Mouse (Mus musculus): ENCODE data around the gene Zfp91. TPM values are rescaled to one million over a fixed set of nuclear protein-coding genes. Genes with fewer than 3 reads are reported as not detected.
A peak's percentile ranks its signal among the peaks of the same experiment; 100 is the strongest.

The Zfp91 gene
- polyA plus RNA-seq (2014; fragmentation: Nextera tagmentation; extraction: Ambion mirVana): 9.1 and 11.7 TPM in 2 replicates

DNA sequence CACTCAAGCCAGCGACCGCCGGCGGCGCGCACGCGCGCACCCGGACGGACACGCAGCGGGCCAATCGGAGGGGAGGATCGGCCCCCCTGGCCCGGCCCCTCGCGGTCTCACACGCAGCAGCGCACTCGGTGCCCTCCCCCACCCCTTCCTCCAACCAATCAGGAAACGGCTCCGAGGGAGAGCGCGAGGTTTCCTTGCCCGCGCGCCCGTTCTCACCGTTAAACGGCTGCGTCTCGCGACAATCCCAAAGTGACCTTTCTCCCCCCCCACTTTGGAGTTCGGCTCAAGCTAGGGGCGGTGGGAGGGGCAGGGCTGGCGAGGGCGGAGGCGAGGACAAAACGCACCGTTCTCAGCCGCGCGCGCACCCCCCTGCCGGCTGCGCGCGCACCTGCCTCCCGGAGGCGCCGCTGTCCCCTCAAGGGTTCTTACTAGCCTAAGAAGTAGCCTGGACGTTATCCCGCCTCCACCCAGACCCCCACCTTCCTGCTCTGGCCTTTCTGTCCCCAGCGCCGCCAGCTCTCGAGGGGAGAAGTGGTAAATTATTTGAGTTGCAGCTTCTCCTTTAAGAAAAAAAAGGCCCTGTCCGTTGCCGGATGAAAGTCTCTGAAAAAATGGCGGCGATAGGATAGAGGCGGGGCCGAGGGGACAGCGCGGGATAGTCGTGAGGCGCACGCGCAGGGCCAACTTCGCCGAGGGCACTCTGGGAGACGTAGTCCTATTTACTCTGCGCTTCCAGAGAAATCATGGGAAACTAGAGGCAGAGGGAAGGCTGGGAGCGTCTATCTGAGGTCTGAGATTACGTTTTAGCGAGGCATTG, at the start of gene Zfp91, which contains the start of gene Lpxn:
Gene Zfp91 (minus strand): TSS at position 616 of the 817 bp plus-strand sequence.
Gene Lpxn (plus strand): TSS at position 683 of the 817 bp plus-strand sequence.
- Histone ChIP-seq H3K4me1 (ENCODE audit: control insufficient read depth, insufficient read depth, low read length) (peaks cover 10% of the 10 kb centered on the region; the same call in 1 of the 2 replicates), H3K4me2 (ENCODE audit: low read depth, low read length) (peak within 1 kb of the TSS; percentile 73), H3K27me3 (ENCODE audit: control insufficient read depth, insufficient read depth, low read length) (no peaks in the 10 kb centered on the region), H3K36me3 (ENCODE audit: control insufficient read depth, insufficient read depth, low read length) (no peaks in the 10 kb centered on the region), H3K27ac (ENCODE audit: low read depth, low read length) (peak within 1 kb of the TSS; percentile 99), H3K9ac (replicated peaks; ENCODE audit: low read depth, low read length) (peak within 1 kb of the TSS; percentile 96), H3K9me3 (ENCODE audit: control insufficient read depth, low read length) (no peaks in the 10 kb centered on the region), H3K4me3 (ENCODE audit: low read depth, low read length) (peak within 1 kb of the TSS; percentile 88)
- ATAC-seq (ENCODE audit: low read depth): peak; percentile 96
- WGBS: under 1% methylated on average over 59 of the region's 76 CpGs

DNA sequence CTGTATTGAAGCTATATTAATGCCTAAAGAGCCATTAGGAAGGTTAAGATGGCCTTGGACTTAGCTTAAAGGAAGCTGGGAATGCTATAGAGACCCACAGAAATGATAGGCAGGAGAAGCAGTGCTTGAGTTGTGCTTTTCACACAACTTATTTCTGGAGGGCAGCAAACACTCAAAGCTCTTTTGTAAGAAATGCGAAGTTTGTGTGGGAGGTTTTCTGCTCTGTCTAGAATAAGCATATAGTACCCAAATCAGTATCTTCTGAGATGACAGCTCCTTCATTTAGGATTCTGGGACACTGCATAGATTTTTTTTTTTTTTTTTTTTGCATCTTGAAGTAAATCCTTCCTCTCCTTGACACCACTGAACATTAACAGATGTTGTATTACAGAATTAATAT, 42.6 kb upstream of the Zfp91 start:
- no peaks in the 10 kb centered on the region for H3K27me3 ChIP-seq (ENCODE audit: control insufficient read depth, insufficient read depth, low read length)
- no peaks in the 10 kb centered on the region for H3K36me3 ChIP-seq (ENCODE audit: control insufficient read depth, insufficient read depth, low read length)
- H3K27ac ChIP-seq (ENCODE audit: low read depth, low read length): no peak overlapping the region
- H3K9ac ChIP-seq (replicated peaks; ENCODE audit: low read depth, low read length): no peak overlapping the region
- ATAC-seq (ENCODE audit: low read depth): no peak
- no peak overlapping the region for H3K4me3 ChIP-seq (ENCODE audit: low read depth, low read length)
- H3K9me3 ChIP-seq (ENCODE audit: control insufficient read depth, low read length): no peaks in the 10 kb centered on the region
- no peak overlapping the region for H3K4me2 ChIP-seq (ENCODE audit: low read depth, low read length)
- 93% methylated on average over 1 of the region's 1 CpGs for WGBS
- no peaks in the 10 kb centered on the region for H3K4me1 ChIP-seq (ENCODE audit: control insufficient read depth, insufficient read depth, low read length)

DNA sequence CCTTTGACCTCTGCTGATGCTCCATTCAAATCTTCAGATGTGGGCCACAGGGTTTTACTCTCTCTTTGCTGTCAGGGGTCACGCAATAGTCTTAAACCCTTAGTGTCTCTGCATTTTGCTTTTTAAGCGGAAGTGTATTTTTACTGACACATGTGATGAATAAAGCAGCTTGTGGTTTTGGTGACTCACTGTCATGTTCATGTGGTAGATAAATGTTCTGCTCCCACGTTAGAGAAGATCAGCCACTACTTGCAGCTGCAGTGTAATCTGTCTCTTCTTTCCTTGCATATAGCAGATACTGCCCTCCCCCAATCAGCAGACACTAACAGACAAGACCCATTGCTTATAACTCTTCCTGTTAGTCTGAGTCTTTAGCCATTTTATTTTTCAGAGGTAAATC, 37.7 kb upstream of the Zfp91 start:
- Histone ChIP-seq H3K9ac (replicated peaks; ENCODE audit: low read depth, low read length) (no peak overlapping the region), H3K4me2 (ENCODE audit: low read depth, low read length) (no peak overlapping the region), H3K36me3 (ENCODE audit: control insufficient read depth, insufficient read depth, low read length) (no peaks in the 10 kb centered on the region), H3K9me3 (ENCODE audit: control insufficient read depth, low read length) (no peaks in the 10 kb centered on the region), H3K4me1 (ENCODE audit: control insufficient read depth, insufficient read depth, low read length) (no peaks in the 10 kb centered on the region), H3K27ac (ENCODE audit: low read depth, low read length) (no peak overlapping the region), H3K27me3 (ENCODE audit: control insufficient read depth, insufficient read depth, low read length) (no peaks in the 10 kb centered on the region), H3K4me3 (ENCODE audit: low read depth, low read length) (no peak overlapping the region)
- ATAC-seq (ENCODE audit: low read depth): no peak
- 92% methylated on average over 3 of the region's 3 CpGs for WGBS

DNA sequence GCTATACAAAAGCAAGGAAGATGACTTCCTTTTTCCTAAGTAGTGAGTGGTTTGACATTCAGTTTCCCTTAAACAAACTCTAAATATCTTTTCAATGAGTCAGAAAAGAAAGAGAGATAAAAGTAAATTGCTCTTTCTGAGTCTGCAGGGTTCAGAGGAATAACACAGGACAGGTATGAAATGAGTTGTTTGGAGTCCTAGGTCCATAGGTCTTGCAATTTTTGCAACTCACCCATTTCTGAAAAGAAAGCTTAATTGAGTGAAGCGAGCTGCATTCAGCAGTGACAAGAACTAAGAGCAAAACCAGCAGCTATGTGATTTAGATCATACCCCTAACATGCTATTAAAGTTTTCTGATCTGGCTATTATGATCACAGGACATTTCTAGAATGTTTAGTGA, 35.6 kb upstream of the Zfp91 start:
- H3K27ac ChIP-seq (ENCODE audit: low read depth, low read length): no peak overlapping the region
- no peak overlapping the region for H3K9ac ChIP-seq (replicated peaks; ENCODE audit: low read depth, low read length)
- H3K9me3 ChIP-seq (ENCODE audit: control insufficient read depth, low read length): no peaks in the 10 kb centered on the region
- no peak for ATAC-seq (ENCODE audit: low read depth)
- no peaks in the 10 kb centered on the region for H3K36me3 ChIP-seq (ENCODE audit: control insufficient read depth, insufficient read depth, low read length)
- H3K4me3 ChIP-seq (ENCODE audit: low read depth, low read length): no peak overlapping the region
- 72% methylated on average over 1 of the region's 1 CpGs for WGBS
- no peaks in the 10 kb centered on the region for H3K4me1 ChIP-seq (ENCODE audit: control insufficient read depth, insufficient read depth, low read length)
- no peak overlapping the region for H3K4me2 ChIP-seq (ENCODE audit: low read depth, low read length)
- H3K27me3 ChIP-seq (ENCODE audit: control insufficient read depth, insufficient read depth, low read length): no peaks in the 10 kb centered on the region

DNA sequence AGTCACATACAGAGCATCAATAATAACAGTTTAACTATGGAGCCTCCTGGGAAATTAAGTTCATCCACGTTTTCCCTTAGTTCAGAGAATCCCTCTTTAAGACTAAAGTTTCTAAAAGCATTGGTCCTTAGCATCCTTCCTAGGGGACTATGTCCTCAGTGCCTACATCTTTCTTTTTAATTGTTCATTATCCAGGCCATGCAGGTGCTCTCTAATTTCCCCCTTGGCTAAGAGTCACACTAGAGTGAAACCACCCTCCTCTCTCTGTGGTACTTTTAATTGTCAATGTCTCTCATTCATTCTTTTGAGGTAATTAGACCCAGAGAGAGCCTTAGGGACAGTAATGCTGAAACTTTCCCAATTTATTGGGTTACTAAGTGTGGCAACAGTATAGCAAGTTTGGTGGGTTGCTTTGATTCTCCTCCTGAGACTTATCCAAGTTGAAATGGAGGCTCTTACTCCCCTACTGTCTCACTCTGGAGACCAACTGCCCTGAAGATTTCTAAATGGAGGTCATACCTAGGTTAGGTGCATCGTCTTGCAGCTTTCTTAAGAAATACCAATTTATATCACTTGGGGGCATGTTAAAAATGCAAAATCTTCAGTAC, 35.0 kb upstream of the Zfp91 start:
- ATAC-seq (ENCODE audit: low read depth): no peak

GRCm38 (mm10) chr19:12824549-12824948, 28.6 kb upstream of the Zfp91 start:
- no peak for ATAC-seq (ENCODE audit: low read depth)
- no peaks in the 10 kb centered on the region for H3K4me1 ChIP-seq (ENCODE audit: control insufficient read depth, insufficient read depth, low read length)
- no peaks in the 10 kb centered on the region for H3K9me3 ChIP-seq (ENCODE audit: control insufficient read depth, low read length)
- no peak overlapping the region for H3K27ac ChIP-seq (ENCODE audit: low read depth, low read length)
- H3K4me3 ChIP-seq (ENCODE audit: low read depth, low read length): no peak overlapping the region
- no peak overlapping the region for H3K4me2 ChIP-seq (ENCODE audit: low read depth, low read length)
- no peak overlapping the region for H3K9ac ChIP-seq (replicated peaks; ENCODE audit: low read depth, low read length)
- 68% methylated on average over 4 of the region's 4 CpGs for WGBS
- no peaks in the 10 kb centered on the region for H3K27me3 ChIP-seq (ENCODE audit: control insufficient read depth, insufficient read depth, low read length)
- no peaks in the 10 kb centered on the region for H3K36me3 ChIP-seq (ENCODE audit: control insufficient read depth, insufficient read depth, low read length)

More for the DNA sequence above, 35.0 kb upstream of the Zfp91 start:
- no peaks in the 10 kb centered on the region for H3K27me3 ChIP-seq (ENCODE audit: control insufficient read depth, insufficient read depth, low read length)
- no peaks in the 10 kb centered on the region for H3K4me1 ChIP-seq (ENCODE audit: control insufficient read depth, insufficient read depth, low read length)
- 66% methylated on average over 2 of the region's 2 CpGs for WGBS
- H3K9ac ChIP-seq (replicated peaks; ENCODE audit: low read depth, low read length): no peak overlapping the region
- H3K4me2 ChIP-seq (ENCODE audit: low read depth, low read length): no peak overlapping the region
- no peak overlapping the region for H3K4me3 ChIP-seq (ENCODE audit: low read depth, low read length)
- H3K9me3 ChIP-seq (ENCODE audit: control insufficient read depth, low read length): no peaks in the 10 kb centered on the region
- no peak overlapping the region for H3K27ac ChIP-seq (ENCODE audit: low read depth, low read length)
- no peaks in the 10 kb centered on the region for H3K36me3 ChIP-seq (ENCODE audit: control insufficient read depth, insufficient read depth, low read length)

DNA sequence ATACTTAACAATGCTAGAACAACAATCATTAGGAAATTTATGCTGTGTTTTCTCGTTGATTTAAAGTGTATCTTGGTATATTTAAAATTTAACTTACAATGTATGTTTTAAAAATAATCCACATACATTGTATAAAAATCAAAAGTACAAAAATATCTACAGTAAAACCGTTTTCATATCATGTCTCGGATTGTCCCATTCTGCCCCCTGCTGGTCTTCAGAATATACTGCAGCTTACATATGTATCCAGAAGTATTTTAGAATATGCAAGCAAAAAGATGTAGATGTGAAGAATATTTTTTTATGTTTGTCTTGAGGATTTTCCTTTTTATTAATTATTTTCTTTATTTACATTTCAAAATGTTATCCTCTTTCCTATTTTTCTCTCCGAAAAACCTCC, 24.5 kb upstream of the Zfp91 start:
- Histone ChIP-seq H3K4me2 (ENCODE audit: low read depth, low read length) (no peak overlapping the region), H3K9me3 (ENCODE audit: control insufficient read depth, low read length) (no peaks in the 10 kb centered on the region), H3K36me3 (ENCODE audit: control insufficient read depth, insufficient read depth, low read length) (no peaks in the 10 kb centered on the region), H3K27ac (ENCODE audit: low read depth, low read length) (no peak overlapping the region), H3K9ac (replicated peaks; ENCODE audit: low read depth, low read length) (no peak overlapping the region), H3K27me3 (ENCODE audit: control insufficient read depth, insufficient read depth, low read length) (no peaks in the 10 kb centered on the region), H3K4me1 (ENCODE audit: control insufficient read depth, insufficient read depth, low read length) (no peaks in the 10 kb centered on the region), H3K4me3 (ENCODE audit: low read depth, low read length) (no peak overlapping the region)
- 38% methylated on average over 4 of the region's 4 CpGs for WGBS
- no peak for ATAC-seq (ENCODE audit: low read depth)

- Histone ChIP-seq H3K9ac (replicated peaks; ENCODE audit: low read depth, low read length) (no peak overlapping the region), H3K27ac (ENCODE audit: low read depth, low read length) (no peak overlapping the region), H3K36me3 (ENCODE audit: control insufficient read depth, insufficient read depth, low read length) (no peaks in the 10 kb centered on the region), H3K4me3 (ENCODE audit: low read depth, low read length) (no peak overlapping the region), H3K4me2 (ENCODE audit: low read depth, low read length) (no peak overlapping the region), H3K9me3 (ENCODE audit: control insufficient read depth, low read length) (no peaks in the 10 kb centered on the region), H3K4me1 (ENCODE audit: control insufficient read depth, insufficient read depth, low read length) (no peaks in the 10 kb centered on the region), H3K27me3 (ENCODE audit: control insufficient read depth, insufficient read depth, low read length) (no peaks in the 10 kb centered on the region)
- ATAC-seq (ENCODE audit: low read depth): no peak
- WGBS: 88% methylated on average over 1 of the region's 1 CpGs
Observed at GRCm38 (mm10) chr19:12818507-12818906, 22.6 kb upstream of the Zfp91 start.

GRCm38 (mm10) chr19:12813883-12814282, 18.0 kb upstream of the Zfp91 start:
- Histone ChIP-seq H3K4me3 (ENCODE audit: low read depth, low read length) (no peak overlapping the region), H3K36me3 (ENCODE audit: control insufficient read depth, insufficient read depth, low read length) (no peaks in the 10 kb centered on the region), H3K4me1 (ENCODE audit: control insufficient read depth, insufficient read depth, low read length) (no peaks in the 10 kb centered on the region), H3K4me2 (ENCODE audit: low read depth, low read length) (no peak overlapping the region), H3K9ac (replicated peaks; ENCODE audit: low read depth, low read length) (no peak overlapping the region), H3K27me3 (ENCODE audit: control insufficient read depth, insufficient read depth, low read length) (no peaks in the 10 kb centered on the region), H3K27ac (ENCODE audit: low read depth, low read length) (no peak overlapping the region), H3K9me3 (ENCODE audit: control insufficient read depth, low read length) (no peaks in the 10 kb centered on the region)
- ATAC-seq (ENCODE audit: low read depth): no peak
- WGBS: 88% methylated on average over 1 of the region's 1 CpGs

Data from neural tube, embryonic 14.5 days (tissue).